Mouse (Mus musculus) common myeloid progenitor, adult 5-6 weeks (primary cell): ENCODE data around the gene Gm6408. TPM values are rescaled to one million over a fixed set of nuclear protein-coding genes. Genes with fewer than 3 reads are reported as not detected.

ENCODE experiments used
- total RNA-seq: library from RNA; stranded (forward); fragments of 200-1000, 187-1606 nt; gene quantifications from 2 replicates; pipeline ENCODE4 v1.2.3, GENCODE M21; 2017

Gene Gm6408
- total RNA-seq, 1 experiment from 2014 or later = not detected

Other genes with a start within 250 kb of the Gm6408 start
- gene Wasf3, start 97.0 kb upstream of the Gm6408 start, total RNA-seq = not detected in 2 replicates
- not detected in 2 replicates for gene Gm6370, start 9.4 kb downstream of the Gm6408 start, total RNA-seq
- gene 4930449I24Rik, start 20.4 kb downstream of the Gm6408 start, total RNA-seq = not detected in 2 replicates
- gene Gm3402, start 32.2 kb downstream of the Gm6408 start, total RNA-seq = not detected in 2 replicates
- gene Gm3404, start 43.8 kb downstream of the Gm6408 start, total RNA-seq = not detected in 2 replicates
- gene Gm3409, start 55.7 kb downstream of the Gm6408 start, total RNA-seq = not detected in 2 replicates
- not detected in 2 replicates for gene Gm3415, start 74.2 kb downstream of the Gm6408 start, total RNA-seq
- not detected in 2 replicates for gene Gpr12, start 103.3 kb downstream of the Gm6408 start, total RNA-seq